Mouse (Mus musculus) G1E (cell line): Measurements from ENCODE around the gene Cntnap5a. TPM values are rescaled to one million over a fixed set of nuclear protein-coding genes. Genes with fewer than 3 reads are reported as not detected.

ENCODE experiments used
- ATAC-seq: 2 replicates; pipeline ENCODE4 v1.8.0; 2016; ENCODE audit warnings: mild to moderate bottlenecking; ENCODE audit not compliant: insufficient number of reproducible peaks, poor library complexity, low FRiP score, severe bottlenecking; ENCODE audit errors: extremely low read depth
- DNase-seq: peaks from one replicate; pipeline ENCODE4 v3.0.0; 2012; ENCODE audit warnings: low spot score
- H3K27me3 ChIP-seq: 2 replicates; pipeline ENCODE4 v1.6.1; 2012; ENCODE audit warnings: mild to moderate bottlenecking, low read length, inconsistent platforms; ENCODE audit not compliant: insufficient read depth
- H3K36me3 ChIP-seq: replicated peaks from 2 replicates; pipeline ENCODE3; 2012; ENCODE audit warnings: mild to moderate bottlenecking, inconsistent platforms
- H3K4me1 ChIP-seq: 2 replicates; pipeline ENCODE4 v1.6.1; 2012; ENCODE audit warnings: low read depth, low read length, inconsistent platforms, mixed read lengths; ENCODE audit not compliant: insufficient read depth
- H3K4me3 ChIP-seq: 2 replicates; pipeline ENCODE4 v1.5.1; 2012; ENCODE audit warnings: low read depth, mild to moderate bottlenecking, inconsistent platforms, low read length, moderate library complexity, mixed read lengths
- H3K9me3 ChIP-seq: replicated peaks from 2 replicates; pipeline ENCODE4 v1.6.1; 2012; ENCODE audit warnings: inconsistent platforms
- CTCF ChIP-seq: IDR thresholded peaks from 2 replicates; pipeline ENCODE4 v1.5.1; 2012; ENCODE audit warnings: low read depth, low read length, inconsistent platforms, mixed read lengths
- GATA1 ChIP-seq: IDR thresholded peaks from 2 replicates; pipeline ENCODE4 v1.6.1; 2012; ENCODE audit warnings: borderline replicate concordance, low read length, inconsistent platforms, mixed read lengths
- GATA2 ChIP-seq: IDR thresholded peaks from 2 replicates; pipeline ENCODE4 v1.6.1; 2012; ENCODE audit warnings: low read depth, low read length, inconsistent platforms, borderline replicate concordance
- POLR2AphosphoS5 ChIP-seq: IDR thresholded peaks from 2 replicates; pipeline ENCODE4 v1.6.1; 2012; ENCODE audit warnings: low read depth, low read length, inconsistent platforms; ENCODE audit not compliant: insufficient replicate concordance
- TAL1 ChIP-seq: conservative IDR thresholded peaks from 2 replicates; pipeline ENCODE4 v1.6.1; 2012; ENCODE audit warnings: low read depth, low read length, inconsistent platforms, mixed read lengths
- polyA plus RNA-seq: library from polyadenylated mRNA; stranded (reverse); fragments of >175 nt; gene quantifications from 2 replicates; pipeline ENCODE4 v1.2.3, GENCODE M21; 2012
- total RNA-seq, 2 experiments: library from RNA; stranded (forward) in 1 of 2; stranded (reverse) in 1 of 2; fragments of 200-1000 nt in 1 of 2; fragments of >200 nt in 1 of 2; fragmentation: Nextera tagmentation in 1 of 2; gene quantifications; 2 replicates each; pipeline ENCODE4 v1.2.3; 2014 to 2017

Gene Cntnap5a
- total and polyA plus RNA-seq, 3 experiments, result 0.11 TPM; not detected in 2

DNA sequence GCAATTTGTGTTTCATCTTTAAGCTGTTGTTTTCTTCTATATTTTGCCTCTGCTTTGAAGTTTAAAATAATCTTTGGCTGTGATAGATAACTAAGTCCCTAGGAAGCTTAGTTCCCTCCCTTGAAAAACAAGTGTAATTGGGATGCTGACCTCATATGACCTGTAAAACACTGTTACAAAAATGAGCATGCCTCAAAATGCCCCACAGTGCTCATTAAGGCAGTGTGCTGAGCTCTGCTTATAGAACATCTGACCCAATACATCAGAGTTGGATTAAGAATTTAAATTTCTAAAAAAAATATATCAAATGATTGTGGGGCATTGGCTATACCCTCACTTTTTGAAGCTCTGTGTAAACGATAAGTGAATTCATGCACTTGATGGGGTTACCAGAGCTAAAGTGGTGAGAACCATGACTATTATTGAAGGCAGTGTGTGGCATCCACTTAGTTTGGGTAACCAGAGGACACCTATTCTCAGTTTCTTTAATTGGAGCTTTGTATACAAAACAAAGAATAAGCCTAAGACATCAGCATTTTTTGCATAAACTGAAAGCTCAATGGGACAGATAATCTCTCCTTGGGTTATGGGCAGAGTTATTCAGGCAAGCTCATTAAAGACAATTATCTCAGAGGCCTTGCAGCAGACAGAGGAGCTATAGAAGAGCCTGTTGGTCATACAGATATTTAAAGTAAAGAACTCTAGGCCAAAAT lies 241.6 kb downstream of the Cntnap5a start:
- ATAC-seq (no peak), DNase-seq (no peak)
- no peaks in the 10 kb centered on the region for H3K4me1 ChIP-seq
- H3K27me3 ChIP-seq, result no peaks in the 10 kb centered on the region
- H3K9me3 ChIP-seq, result peaks cover 6% of the 10 kb centered on the region; the same call in 1 of the 2 replicates
- H3K4me3 ChIP-seq, result no peak overlapping the region
- TF ChIP-seq TAL1 (no peak), POLR2AphosphoS5 (no peak), CTCF (no peak), GATA1 (no peak), GATA2 (no peak)
- no peaks in the 10 kb centered on the region for H3K36me3 ChIP-seq

DNA sequence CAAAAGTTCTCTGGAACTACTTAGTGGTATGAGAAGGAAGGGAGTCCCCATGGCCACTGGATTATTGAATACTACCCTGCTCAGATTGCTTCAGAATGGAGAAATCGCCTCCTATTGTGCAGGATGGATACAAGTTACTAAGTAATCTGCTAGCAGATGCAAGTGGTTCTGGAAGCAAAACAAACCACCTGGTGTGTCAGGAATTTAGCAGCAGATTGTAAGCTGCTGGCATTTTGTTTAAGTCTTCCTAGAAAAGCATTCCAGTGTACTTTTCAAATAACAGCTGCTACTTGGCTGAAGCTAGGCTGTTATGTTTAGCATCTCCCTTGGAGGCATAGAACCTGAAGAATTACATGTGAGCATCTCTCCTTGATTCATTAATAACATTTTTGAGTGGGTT lies 247.5 kb downstream of the Cntnap5a start:
- H3K27me3 ChIP-seq, result no peaks in the 10 kb centered on the region
- TF ChIP-seq TAL1, result no peak
- no peak for TF ChIP-seq GATA1
- TF ChIP-seq CTCF, result no peak
- TF ChIP-seq GATA2, result no peak
- no peak for TF ChIP-seq POLR2AphosphoS5
- no peaks in the 10 kb centered on the region for H3K4me1 ChIP-seq
- no peaks in the 10 kb centered on the region for H3K36me3 ChIP-seq
- ATAC-seq, result no peak
- no peak overlapping the region for H3K4me3 ChIP-seq
- H3K9me3 ChIP-seq, result no peaks in the 10 kb centered on the region; the same call in 1 of the 2 replicates
- DNase-seq, result no peak

DNA sequence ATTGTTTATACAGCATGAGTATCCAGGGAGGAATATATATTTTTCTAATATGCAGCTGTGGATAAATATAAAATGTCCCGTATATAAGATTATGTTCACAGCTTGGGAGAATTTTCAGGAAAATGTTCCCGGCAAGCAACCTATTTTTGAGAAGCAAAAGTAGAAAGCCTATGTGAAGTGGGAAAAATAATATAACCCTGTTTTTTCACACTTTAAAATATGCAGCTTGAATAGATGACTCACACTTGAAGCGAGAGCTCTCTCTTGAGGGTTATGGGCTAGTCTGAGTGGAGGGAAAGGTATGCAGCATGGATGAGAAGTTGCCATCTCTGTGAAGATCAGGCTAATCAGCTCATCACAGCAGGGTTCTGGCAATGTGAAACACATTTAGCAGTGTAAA lies 261.3 kb downstream of the Cntnap5a start:
- no peak overlapping the region for H3K4me3 ChIP-seq
- DNase-seq, result no peak
- no peaks in the 10 kb centered on the region for H3K4me1 ChIP-seq
- H3K27me3 ChIP-seq, result no peaks in the 10 kb centered on the region
- H3K9me3 ChIP-seq, result peaks cover 3% of the 10 kb centered on the region
- TF ChIP-seq GATA2 (no peak), CTCF (no peak), POLR2AphosphoS5 (no peak), TAL1 (no peak), GATA1 (no peak)
- no peak for ATAC-seq
- no peaks in the 10 kb centered on the region for H3K36me3 ChIP-seq

DNA sequence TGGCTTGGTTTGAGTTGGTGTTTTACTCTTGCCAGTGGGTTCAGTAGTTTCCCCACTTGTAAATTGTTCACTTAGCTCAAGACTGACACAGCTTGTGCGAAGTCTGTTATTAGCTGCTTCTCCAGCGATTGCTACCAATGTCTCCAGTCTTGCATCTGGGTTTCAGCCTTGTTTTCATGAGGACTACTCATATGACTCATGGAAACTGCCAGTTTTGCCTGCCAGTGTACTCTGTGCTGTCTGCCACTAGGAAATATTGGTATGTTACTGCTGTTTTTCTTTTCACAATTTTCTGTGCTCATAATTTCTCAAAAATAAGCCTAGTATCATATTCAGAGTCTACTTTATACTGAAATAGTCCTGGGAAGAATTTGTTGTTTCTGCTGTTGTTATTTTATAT lies 272.0 kb downstream of the Cntnap5a start:
- H3K27me3 ChIP-seq, result no peaks in the 10 kb centered on the region
- 0 out of 2 replicates have a peak, but pooled peaks cover 5% of the 10 kb centered on the region for H3K9me3 ChIP-seq
- no peak overlapping the region for H3K4me3 ChIP-seq
- DNase-seq, result no peak
- H3K36me3 ChIP-seq, result no peaks in the 10 kb centered on the region
- no peaks in the 10 kb centered on the region for H3K4me1 ChIP-seq
- no peak for TF ChIP-seq TAL1
- no peak for TF ChIP-seq GATA2
- TF ChIP-seq POLR2AphosphoS5, result no peak
- TF ChIP-seq GATA1, result no peak
- TF ChIP-seq CTCF, result no peak
- ATAC-seq, result no peak

DNA sequence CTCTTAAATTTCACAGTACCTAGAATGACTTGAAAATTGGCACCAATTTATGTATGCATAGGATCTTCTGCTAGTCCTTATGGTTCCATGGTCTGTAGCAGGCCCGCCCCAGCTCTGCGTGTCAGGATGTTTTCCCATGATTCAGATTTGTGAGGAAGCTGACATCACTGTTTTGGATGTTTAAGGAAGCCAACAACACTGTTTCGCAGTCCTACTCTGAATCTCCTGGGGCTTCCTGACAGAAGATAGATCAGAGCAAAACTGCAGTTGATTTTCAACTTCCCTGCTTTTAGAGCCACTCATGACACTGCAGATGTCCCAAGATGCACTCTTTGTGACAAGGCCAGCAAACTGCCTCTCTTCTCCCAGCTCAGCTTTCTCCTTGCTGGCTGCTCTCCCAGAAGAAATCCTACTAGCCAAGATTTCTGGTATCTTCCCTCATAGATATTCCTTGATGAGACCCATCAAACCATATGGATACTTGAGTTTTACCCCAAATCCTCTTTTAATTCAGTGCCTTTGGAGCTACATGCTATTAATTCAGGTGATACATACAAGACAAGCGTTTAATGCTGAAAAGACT lies 280.5 kb downstream of the Cntnap5a start:
- no peaks in the 10 kb centered on the region for H3K36me3 ChIP-seq
- ATAC-seq, result no peak
- TF ChIP-seq GATA2 (no peak), GATA1 (no peak), CTCF (no peak), POLR2AphosphoS5 (no peak), TAL1 (no peak)
- H3K4me3 ChIP-seq, result no peak overlapping the region
- no peaks in the 10 kb centered on the region for H3K4me1 ChIP-seq
- peaks cover 13% of the 10 kb centered on the region for H3K9me3 ChIP-seq
- no peaks in the 10 kb centered on the region for H3K27me3 ChIP-seq
- no peak for DNase-seq

DNA sequence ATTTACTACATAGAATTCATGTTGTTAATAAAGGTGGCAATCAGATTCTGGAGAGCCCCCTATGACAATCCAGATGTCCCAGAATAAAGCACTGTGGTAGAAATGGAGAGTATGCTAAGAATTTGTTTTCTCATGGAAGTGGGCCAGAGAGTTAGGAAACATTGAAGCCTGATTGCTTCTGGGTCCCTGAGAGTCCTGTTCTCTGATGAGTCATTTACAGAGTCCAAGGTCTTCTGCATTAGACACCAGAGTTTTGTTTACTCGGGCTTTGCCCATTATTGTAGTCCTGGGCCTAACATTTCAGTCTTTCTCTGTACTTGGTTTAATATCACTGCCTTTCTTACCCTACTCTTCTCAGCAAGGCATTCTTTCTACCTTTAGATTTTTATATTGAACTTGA lies 305.6 kb downstream of the Cntnap5a start:
- no peak for DNase-seq
- peaks cover 4% of the 10 kb centered on the region for H3K9me3 ChIP-seq

DNA sequence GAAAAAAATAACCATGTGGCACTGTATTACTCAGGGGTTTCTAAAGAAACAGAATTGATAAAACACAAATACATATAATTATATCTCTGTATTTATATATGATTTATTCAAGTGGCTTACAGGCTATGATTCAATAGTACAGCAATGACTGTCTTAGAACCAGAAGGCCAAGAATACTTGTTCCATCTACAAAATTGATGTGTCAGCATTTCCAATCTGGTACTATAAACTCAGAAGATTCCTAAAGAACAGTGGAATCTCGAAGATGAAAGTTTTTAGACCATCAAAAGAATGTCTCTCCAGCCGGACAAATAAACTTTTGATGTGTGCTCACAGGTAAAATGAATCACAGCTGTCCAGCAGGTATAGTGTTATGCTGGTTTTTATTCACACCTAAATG lies 331.2 kb downstream of the Cntnap5a start:
- TF ChIP-seq GATA2 (no peak), CTCF (no peak), GATA1 (no peak)
- no peaks in the 10 kb centered on the region for H3K4me1 ChIP-seq
- no peak for ATAC-seq

More for the DNA sequence above, 305.6 kb downstream of the Cntnap5a start:
- no peaks in the 10 kb centered on the region for H3K4me1 ChIP-seq
- ATAC-seq, result no peak
- TF ChIP-seq TAL1 (no peak), GATA2 (no peak), POLR2AphosphoS5 (no peak), GATA1 (no peak), CTCF (no peak)
- H3K36me3 ChIP-seq, result no peaks in the 10 kb centered on the region
- no peak overlapping the region for H3K4me3 ChIP-seq
- H3K27me3 ChIP-seq, result no peaks in the 10 kb centered on the region

More for the DNA sequence above, 331.2 kb downstream of the Cntnap5a start:
- H3K36me3 ChIP-seq, result no peaks in the 10 kb centered on the region
- H3K9me3 ChIP-seq, result no peaks in the 10 kb centered on the region; the same call in 1 of the 2 replicates
- DNase-seq, result no peak
- H3K4me3 ChIP-seq, result no peak overlapping the region
- H3K27me3 ChIP-seq, result no peaks in the 10 kb centered on the region
